Mouse (Mus musculus) heart, embryonic 15.5 days (tissue): ENCODE data around the gene Tspan18. TPM values are rescaled to one million over a fixed set of nuclear protein-coding genes. Genes with fewer than 3 reads are reported as not detected.

ENCODE experiments used
- ATAC-seq: fragments of 200-750 bp; cut with Nextera tagmentation; replicated peaks from 2 replicates; pipeline ENCODE4 v1.8.0; 2017; ENCODE audit warnings: low read depth, moderate TSS enrichment; ENCODE audit not compliant: insufficient number of reproducible peaks, insufficient read depth, low FRiP score
- H3K27ac ChIP-seq: fragments of 300-500 bp; sonication (generic); 2 replicates; pipeline ENCODE4 v1.5.1; 2015; ENCODE audit warnings: mild to moderate bottlenecking, inconsistent platforms
- H3K27me3 ChIP-seq: fragments of 300-500 bp; sonication (generic); 2 replicates; pipeline ENCODE4 v1.6.1; 2015; ENCODE audit warnings: inconsistent platforms
- H3K36me3 ChIP-seq: fragments of 300-500 bp; sonication (generic); 2 replicates; pipeline ENCODE4 v1.6.1; 2015; ENCODE audit warnings: mild to moderate bottlenecking, inconsistent platforms
- H3K4me1 ChIP-seq: fragments of 300-500 bp; sonication (generic); replicated peaks from 2 replicates; pipeline ENCODE4 v1.6.1; 2015; ENCODE audit warnings: inconsistent platforms
- H3K4me2 ChIP-seq: fragments of 300-500 bp; sonication (generic); 2 replicates; pipeline ENCODE4 v1.6.1; 2015; ENCODE audit warnings: inconsistent platforms, mild to moderate bottlenecking, moderate library complexity
- H3K4me3 ChIP-seq: fragments of 300-500 bp; sonication (generic); 2 replicates; pipeline ENCODE4 v1.5.1; 2015; ENCODE audit warnings: mild to moderate bottlenecking, inconsistent platforms
- H3K9ac ChIP-seq: fragments of 300-500 bp; sonication (generic); 2 replicates; pipeline ENCODE4 v1.6.1; 2015; ENCODE audit warnings: mild to moderate bottlenecking, inconsistent platforms
- H3K9me3 ChIP-seq: fragments of 300-500 bp; sonication (generic); replicated peaks from 2 replicates; pipeline ENCODE4 v1.6.1; 2016; ENCODE audit warnings: inconsistent platforms
- WGBS: fragments of 180-500 bp; shearing (Covaris S2); methylation state at CpG from one replicate; pipeline ENCODE4 v1.1.7; 2015; ENCODE audit warnings: mixed read lengths; 5-methylcytosine and 5-hydroxymethylcytosine counted together
- polyA plus RNA-seq: library from polyadenylated mRNA; unstranded; fragments of >200 nt; fragmentation: Nextera tagmentation; extraction: Ambion mirVana; gene quantifications from 2 replicates; pipeline ENCODE4 v1.2.1, GENCODE M21; 2015

Gene Tspan18
- polyA plus RNA-seq, 1 experiment from 2014 or later: 31.7 TPM

- Histone ChIP-seq H3K4me3 (no peak overlapping the region), H3K27ac (no peak overlapping the region), H3K4me1 (peaks cover 30% of the 10 kb centered on the region), H3K27me3 (no peaks in the 10 kb centered on the region), H3K9ac (no peak overlapping the region), H3K9me3 (no peaks in the 10 kb centered on the region), H3K36me3 (no peaks in the 10 kb centered on the region), H3K4me2 (no peak overlapping the region)
- ATAC-seq: no peak
- WGBS: 58% methylated on average over 1 of the region's 1 CpGs
Measured at GRCm38 (mm10) chr2:93232141-93232540, 102.2 kb downstream of the Tspan18 start.

GRCm38 (mm10) chr2:93228480-93228824, 105.9 kb downstream of the Tspan18 start:
- 21% methylated on average over 5 of the region's 5 CpGs for WGBS
- peaks cover 33% of the 10 kb centered on the region for H3K4me1 ChIP-seq
- H3K27ac ChIP-seq: 0 out of 2 replicates have a peak overlapping the region, but pooled peaks have one; percentile 6
- no peak for ATAC-seq
- H3K4me2 ChIP-seq: no peak overlapping the region
- no peaks in the 10 kb centered on the region for H3K27me3 ChIP-seq
- no peak overlapping the region for H3K9ac ChIP-seq
- no peaks in the 10 kb centered on the region for H3K9me3 ChIP-seq
- no peaks in the 10 kb centered on the region for H3K36me3 ChIP-seq
- H3K4me3 ChIP-seq: no peak overlapping the region

GRCm38 (mm10) chr2:93227713-93228479, 106.4 kb downstream of the Tspan18 start:
- Histone ChIP-seq H3K27ac (0 out of 2 replicates have a peak overlapping the region, but pooled peaks have one; percentile 6), H3K4me2 (no peak overlapping the region)
- no peak for ATAC-seq

GRCm38 (mm10) chr2:93226606-93227595, 107.4 kb downstream of the Tspan18 start:
- Histone ChIP-seq H3K9me3 (no peaks in the 10 kb centered on the region), H3K27ac (no peak overlapping the region), H3K9ac (no peak overlapping the region), H3K36me3 (0 out of 2 replicates have a peak, but pooled peaks cover 3% of the 10 kb centered on the region), H3K4me3 (no peak overlapping the region), H3K27me3 (no peaks in the 10 kb centered on the region), H3K4me2 (peak overlapping the region; percentile 7; the same call in 1 of the 2 replicates), H3K4me1 (peaks cover 36% of the 10 kb centered on the region)
- ATAC-seq: peak; percentile 76
- WGBS: 27% methylated on average over 20 of the region's 20 CpGs

More at GRCm38 (mm10) chr2:93227713-93228479, 106.4 kb downstream of the Tspan18 start:
- Histone ChIP-seq H3K27me3 (no peaks in the 10 kb centered on the region), H3K9me3 (no peaks in the 10 kb centered on the region), H3K4me1 (peaks cover 36% of the 10 kb centered on the region), H3K4me3 (no peak overlapping the region), H3K36me3 (no peaks in the 10 kb centered on the region), H3K9ac (no peak overlapping the region)
- WGBS: 58% methylated on average over 9 of the region's 9 CpGs

GRCm38 (mm10) chr2:93223463-93223862, 110.8 kb downstream of the Tspan18 start:
- H3K4me2 ChIP-seq: no peak overlapping the region
- 36% methylated on average over 6 of the region's 6 CpGs for WGBS
- ATAC-seq: no peak
- no peak overlapping the region for H3K4me3 ChIP-seq
- 0 out of 2 replicates have a peak, but pooled peaks cover 3% of the 10 kb centered on the region for H3K36me3 ChIP-seq
- no peaks in the 10 kb centered on the region for H3K9me3 ChIP-seq
- H3K9ac ChIP-seq: no peak overlapping the region
- no peak overlapping the region for H3K27ac ChIP-seq
- H3K4me1 ChIP-seq: peaks cover 33% of the 10 kb centered on the region
- no peaks in the 10 kb centered on the region for H3K27me3 ChIP-seq

- peaks cover 26% of the 10 kb centered on the region for H3K4me1 ChIP-seq
- H3K27ac ChIP-seq: no peak overlapping the region
- 0 out of 2 replicates have a peak, but pooled peaks cover 3% of the 10 kb centered on the region for H3K36me3 ChIP-seq
- 68% methylated on average over 5 of the region's 5 CpGs for WGBS
- no peaks in the 10 kb centered on the region for H3K9me3 ChIP-seq
- no peak overlapping the region for H3K4me3 ChIP-seq
- H3K4me2 ChIP-seq: no peak overlapping the region
- H3K27me3 ChIP-seq: no peaks in the 10 kb centered on the region
- no peak for ATAC-seq
- no peak overlapping the region for H3K9ac ChIP-seq
Measured at GRCm38 (mm10) chr2:93220447-93220846, 113.9 kb downstream of the Tspan18 start.

GRCm38 (mm10) chr2:93219576-93219975, 114.7 kb downstream of the Tspan18 start:
- no peak overlapping the region for H3K27ac ChIP-seq
- no peak for ATAC-seq
- no peaks in the 10 kb centered on the region for H3K27me3 ChIP-seq
- no peak overlapping the region for H3K9ac ChIP-seq
- H3K36me3 ChIP-seq: 0 out of 2 replicates have a peak, but pooled peaks cover 3% of the 10 kb centered on the region
- no peaks in the 10 kb centered on the region for H3K9me3 ChIP-seq
- no peak overlapping the region for H3K4me2 ChIP-seq
- 92% methylated on average over 3 of the region's 3 CpGs for WGBS
- no peak overlapping the region for H3K4me3 ChIP-seq
- H3K4me1 ChIP-seq: peaks cover 27% of the 10 kb centered on the region

- H3K27ac ChIP-seq: no peak overlapping the region
- peaks cover 31% of the 10 kb centered on the region for H3K4me1 ChIP-seq
- no peaks in the 10 kb centered on the region for H3K27me3 ChIP-seq
- 55% methylated on average over 7 of the region's 7 CpGs for WGBS
- H3K4me2 ChIP-seq: no peak overlapping the region
- H3K9me3 ChIP-seq: no peaks in the 10 kb centered on the region
- 0 out of 2 replicates have a peak, but pooled peaks cover 3% of the 10 kb centered on the region for H3K36me3 ChIP-seq
- H3K9ac ChIP-seq: no peak overlapping the region
- no peak overlapping the region for H3K4me3 ChIP-seq
- no peak for ATAC-seq
Measured at GRCm38 (mm10) chr2:93218353-93218990, 115.8 kb downstream of the Tspan18 start.

GRCm38 (mm10) chr2:93217015-93217414, 117.3 kb downstream of the Tspan18 start:
- no peak overlapping the region for H3K9ac ChIP-seq
- H3K27ac ChIP-seq: peak overlapping the region; percentile 6; the same call in 1 of the 2 replicates

GRCm38 (mm10) chr2:93215790-93216189, 118.5 kb downstream of the Tspan18 start:
- Histone ChIP-seq H3K9ac (no peak overlapping the region), H3K4me3 (no peak overlapping the region), H3K4me2 (no peak overlapping the region), H3K9me3 (no peaks in the 10 kb centered on the region), H3K27ac (no peak overlapping the region), H3K4me1 (peaks cover 29% of the 10 kb centered on the region), H3K36me3 (peaks cover 12% of the 10 kb centered on the region; the same call in 1 of the 2 replicates), H3K27me3 (no peaks in the 10 kb centered on the region)
- 74% methylated on average over 10 of the region's 10 CpGs for WGBS
- no peak for ATAC-seq

More at GRCm38 (mm10) chr2:93217015-93217414, 117.3 kb downstream of the Tspan18 start:
- no peak overlapping the region for H3K4me3 ChIP-seq
- H3K27me3 ChIP-seq: no peaks in the 10 kb centered on the region
- no peaks in the 10 kb centered on the region for H3K9me3 ChIP-seq
- H3K4me1 ChIP-seq: peaks cover 29% of the 10 kb centered on the region
- ATAC-seq: peak; percentile 50
- WGBS: 19% methylated on average over 7 of the region's 7 CpGs
- H3K36me3 ChIP-seq: 0 out of 2 replicates have a peak, but pooled peaks cover 2% of the 10 kb centered on the region
- no peak overlapping the region for H3K4me2 ChIP-seq
